Mouse (Mus musculus) hindbrain, postnatal 0 days (tissue): ENCODE data around the gene Dpysl5. TPM values are rescaled to one million over a fixed set of nuclear protein-coding genes. Genes with fewer than 3 reads are reported as not detected.

ENCODE experiments used
- ATAC-seq: fragments of 200-750 bp; cut with Nextera tagmentation; 2 replicates; pipeline ENCODE4 v1.8.0; 2017; ENCODE audit warnings: mild to moderate bottlenecking, moderate TSS enrichment, moderate library complexity
- DNase-seq: peaks from one replicate; pipeline ENCODE4 v3.0.0-alpha.2; 2015; ENCODE audit warnings: low spot score
- H3K27ac ChIP-seq: fragments of 300-500 bp; sonication (generic); 2 replicates; pipeline ENCODE4 v1.5.1; 2014; ENCODE audit warnings: mild to moderate bottlenecking
- H3K27me3 ChIP-seq: fragments of 300-500 bp; sonication (generic); 2 replicates; pipeline ENCODE4 v1.6.1; 2014; ENCODE audit warnings: low read length, mixed read lengths; ENCODE audit not compliant: insufficient read depth
- H3K36me3 ChIP-seq: fragments of 300-500 bp; sonication (generic); 2 replicates; pipeline ENCODE4 v1.6.1; 2014; ENCODE audit warnings: low read length, mixed read lengths; ENCODE audit not compliant: insufficient read depth
- H3K4me1 ChIP-seq: fragments of 300-500 bp; sonication (generic); 2 replicates; pipeline ENCODE4 v1.6.1; 2014; ENCODE audit warnings: antibody characterized with exemption, low read length, mixed read lengths; ENCODE audit not compliant: insufficient read depth
- H3K4me2 ChIP-seq: fragments of 300-500 bp; sonication (generic); 2 replicates; pipeline ENCODE4 v1.6.1; 2014; ENCODE audit warnings: low read depth, mild to moderate bottlenecking, low read length, moderate library complexity, mixed read lengths
- H3K4me3 ChIP-seq: fragments of 300-500 bp; sonication (generic); 2 replicates; pipeline ENCODE4 v1.5.1; 2014; ENCODE audit warnings: low read length
- H3K9ac ChIP-seq: fragments of 300-500 bp; sonication (generic); replicated peaks from 2 replicates; pipeline ENCODE4 v1.6.1; 2014; ENCODE audit warnings: mild to moderate bottlenecking, low read length, moderate library complexity, mixed read lengths
- H3K9me3 ChIP-seq: fragments of 300-500 bp; sonication (generic); 2 replicates; pipeline ENCODE4 v1.6.1; 2016; ENCODE audit warnings: low read length, mixed read lengths
- CTCF ChIP-seq: IDR thresholded peaks from 2 replicates; pipeline ENCODE4 v1.5.1; 2016; ENCODE audit warnings: antibody characterized with exemption, control low read depth, low read depth
- WGBS: fragments of 180-500 bp; shearing (Covaris S2); extraction: QIAGEN DNeasy Blood & Tissue Kit; methylation state at CpG from one replicate; pipeline ENCODE4 v1.1.7; 2014; 5-methylcytosine and 5-hydroxymethylcytosine counted together
- polyA plus RNA-seq: library from polyadenylated mRNA; unstranded; fragments of >200 nt; fragmentation: Nextera tagmentation; extraction: Ambion mirVana; gene quantifications from 2 replicates; pipeline ENCODE4 v1.2.1, GENCODE M21; 2015
- total RNA-seq: library from RNA; depleted of rRNA; stranded (reverse); fragments of >200 nt; gene quantifications from 2 replicates; pipeline ENCODE4 v1.2.3, GENCODE M21; 2014

The Dpysl5 gene
- total and polyA plus RNA-seq, 2 experiments from 2014 or later: 148 to 261 TPM

DNA sequence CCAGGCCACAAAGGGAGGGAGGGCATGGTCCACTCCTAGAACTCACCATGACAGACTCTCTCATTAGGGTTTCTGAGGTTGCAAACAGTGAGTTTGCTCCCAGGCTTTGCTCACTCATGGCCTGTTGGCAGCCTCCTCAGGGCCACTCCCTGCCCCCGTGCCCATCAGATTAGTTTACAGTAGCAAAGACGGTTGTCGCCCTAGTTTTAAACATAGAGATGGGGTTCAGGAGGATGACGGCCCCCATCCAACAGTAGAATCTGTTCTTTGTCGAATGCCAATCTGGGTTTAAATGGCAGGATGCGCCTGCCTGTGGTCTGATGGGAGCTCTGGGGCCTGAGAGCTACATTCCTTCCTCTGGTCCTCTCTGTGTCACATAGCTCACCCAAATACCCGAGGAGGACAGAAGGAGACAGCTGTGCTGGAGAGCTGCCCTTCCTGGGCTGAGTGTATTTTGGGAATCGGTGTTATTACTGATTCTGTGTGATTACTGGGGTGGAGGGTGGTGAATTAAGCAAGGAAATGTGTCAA lies 105.0 kb downstream of the Dpysl5 start:
- TF ChIP-seq CTCF: no peak
- Histone ChIP-seq H3K9ac (peak overlapping the region; percentile 34; the same call in 1 of the 2 replicates), H3K27ac (no peak overlapping the region), H3K4me1 (peaks cover 26% of the 10 kb centered on the region), H3K4me3 (peak overlapping the region; percentile 82), H3K9me3 (no peaks in the 10 kb centered on the region), H3K36me3 (no peaks in the 10 kb centered on the region), H3K4me2 (peak overlapping the region; percentile 87), H3K27me3 (no peaks in the 10 kb centered on the region)
- 55% methylated on average over 8 of the region's 8 CpGs for WGBS
- ATAC-seq (no peak), DNase-seq (no peak)

DNA sequence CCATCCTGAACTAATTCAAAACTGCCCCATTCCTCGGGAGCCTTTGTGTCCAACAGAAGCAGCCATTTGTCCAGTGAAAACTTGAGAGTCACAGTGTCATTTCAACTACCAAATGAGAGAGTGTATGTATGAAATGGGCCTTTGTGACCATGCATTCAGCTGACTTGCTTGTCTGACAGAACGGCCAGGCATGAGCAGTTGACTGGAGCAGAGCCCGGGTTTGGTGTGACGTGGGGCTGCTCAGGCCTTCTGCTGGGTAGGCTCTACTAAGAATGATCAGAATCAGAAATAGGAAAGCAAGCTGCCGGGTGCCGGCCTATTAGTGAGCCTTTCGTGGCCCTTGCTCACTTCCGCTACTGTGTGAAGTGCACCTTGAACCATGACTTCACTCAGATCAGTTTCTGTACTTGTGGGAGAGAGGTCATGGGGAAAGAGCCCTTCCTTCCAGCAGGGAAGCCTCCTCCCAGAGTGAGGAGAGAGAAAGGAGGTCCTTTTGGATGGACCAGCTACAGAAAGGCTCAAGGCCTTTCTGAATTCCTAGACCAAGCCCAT lies 107.5 kb downstream of the Dpysl5 start:
- no peak overlapping the region for H3K4me2 ChIP-seq
- no peak overlapping the region for H3K4me3 ChIP-seq
- H3K4me1 ChIP-seq: peaks cover 26% of the 10 kb centered on the region
- H3K9me3 ChIP-seq: no peaks in the 10 kb centered on the region
- 74% methylated on average over 8 of the region's 8 CpGs for WGBS
- no peaks in the 10 kb centered on the region for H3K36me3 ChIP-seq
- ATAC-seq: no peak
- no peaks in the 10 kb centered on the region for H3K27me3 ChIP-seq
- H3K9ac ChIP-seq: no peak overlapping the region
- peak; percentile 36 for DNase-seq
- no peak overlapping the region for H3K27ac ChIP-seq
- no peak for TF ChIP-seq CTCF

DNA sequence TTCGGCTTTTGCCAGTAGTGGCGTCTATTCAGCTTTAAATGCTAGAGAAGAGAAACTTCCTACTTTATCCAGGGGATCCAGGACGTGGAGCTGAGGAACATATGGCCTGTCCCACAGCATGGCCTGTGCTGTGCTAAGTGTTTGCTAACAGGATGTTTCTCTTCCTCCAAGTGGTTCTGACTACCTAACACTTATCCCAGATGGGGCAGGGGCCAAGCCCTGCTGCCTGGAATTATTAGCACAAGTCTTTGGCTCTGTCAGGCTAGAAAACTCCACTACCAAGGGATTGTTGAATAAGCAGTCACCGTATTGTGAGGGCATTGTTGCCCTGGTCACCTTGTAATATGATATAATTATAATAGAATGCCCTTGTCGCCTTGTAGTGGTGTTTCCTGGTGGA lies 111.3 kb downstream of the Dpysl5 start:
- no peak for TF ChIP-seq CTCF
- Histone ChIP-seq H3K36me3 (no peaks in the 10 kb centered on the region), H3K9ac (no peak overlapping the region), H3K27me3 (no peaks in the 10 kb centered on the region), H3K4me1 (peaks cover 11% of the 10 kb centered on the region; the same call in 1 of the 2 replicates), H3K9me3 (no peaks in the 10 kb centered on the region), H3K4me2 (no peak overlapping the region), H3K4me3 (no peak overlapping the region), H3K27ac (no peak overlapping the region)
- 83% methylated on average over 5 of the region's 5 CpGs for WGBS
- ATAC-seq (no peak), DNase-seq (no peak)

DNA sequence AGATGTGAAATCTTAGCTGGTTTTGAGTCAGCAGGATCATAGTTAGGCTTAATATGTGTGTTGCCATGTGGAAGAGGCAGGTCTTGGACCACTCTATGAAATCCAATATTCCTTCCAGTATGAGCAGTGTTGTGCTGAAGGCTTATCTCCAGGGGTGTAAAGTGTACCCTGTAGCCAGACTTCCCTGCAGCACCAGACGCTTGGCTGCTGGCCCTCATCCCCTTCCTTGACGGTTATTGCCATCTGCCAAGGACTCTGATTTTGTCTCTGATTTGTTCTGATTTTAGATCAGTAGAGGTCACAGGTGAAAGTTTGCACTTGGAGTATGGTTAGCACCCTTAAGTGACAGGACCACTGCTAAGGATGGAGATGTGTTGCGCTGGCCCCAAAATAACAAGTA lies 111.7 kb downstream of the Dpysl5 start:
- no peaks in the 10 kb centered on the region for H3K36me3 ChIP-seq
- no peaks in the 10 kb centered on the region for H3K27me3 ChIP-seq
- 0 out of 2 replicates have a peak, but pooled peaks have one; percentile 46 for ATAC-seq
- peaks cover 11% of the 10 kb centered on the region; the same call in 1 of the 2 replicates for H3K4me1 ChIP-seq
- 75% methylated on average over 3 of the region's 3 CpGs for WGBS
- no peak for DNase-seq
- no peak overlapping the region for H3K4me2 ChIP-seq
- H3K27ac ChIP-seq: no peak overlapping the region
- no peak overlapping the region for H3K9ac ChIP-seq
- no peaks in the 10 kb centered on the region for H3K9me3 ChIP-seq
- no peak overlapping the region for H3K4me3 ChIP-seq
- TF ChIP-seq CTCF: no peak

DNA sequence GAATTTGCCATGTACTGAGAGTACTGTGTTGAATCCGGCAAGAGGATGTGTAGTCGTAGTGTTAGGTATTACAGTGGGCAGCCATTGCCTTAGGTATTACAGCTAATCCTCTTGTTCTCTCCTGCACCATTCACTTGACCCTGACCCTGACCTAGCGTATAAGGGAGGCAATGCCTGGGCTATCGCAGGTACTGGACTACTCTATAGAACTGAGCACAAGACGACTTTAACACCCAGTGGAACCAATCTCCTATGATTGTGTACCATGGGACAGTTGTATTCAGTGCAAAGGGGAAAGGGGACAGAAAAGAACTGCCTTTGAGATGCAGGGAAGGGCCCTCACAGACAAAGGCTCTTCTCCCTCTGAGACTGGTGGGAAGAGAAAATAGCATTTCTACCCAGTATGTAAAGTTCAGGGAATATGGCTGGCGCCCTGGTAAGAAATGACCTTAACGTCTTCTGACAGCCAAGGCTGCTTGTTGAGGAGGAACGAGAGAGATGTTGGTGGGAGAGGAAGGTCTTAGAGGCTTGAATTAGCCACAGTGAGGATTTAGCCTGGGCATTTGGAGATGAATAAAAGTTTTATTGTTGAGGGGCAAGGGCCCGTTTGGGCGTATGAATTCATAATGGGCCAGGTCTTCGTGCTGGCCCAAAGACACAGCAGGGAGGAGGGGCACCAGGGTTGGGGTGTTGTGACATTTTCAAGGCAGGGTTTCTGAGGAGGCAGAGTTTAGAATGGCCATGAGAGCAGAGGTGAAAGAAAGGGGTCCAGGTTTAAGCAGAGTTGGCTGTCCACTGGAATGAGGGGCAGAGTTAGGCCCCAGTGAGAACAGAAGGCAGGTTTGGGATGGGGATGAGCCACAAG lies 113.0 kb downstream of the Dpysl5 start:
- H3K36me3 ChIP-seq: no peaks in the 10 kb centered on the region
- no peak for DNase-seq
- H3K9me3 ChIP-seq: no peaks in the 10 kb centered on the region
- H3K4me3 ChIP-seq: no peak overlapping the region
- no peak overlapping the region for H3K9ac ChIP-seq
- 54% methylated on average over 11 of the region's 11 CpGs for WGBS
- no peak overlapping the region for H3K4me2 ChIP-seq
- no peaks in the 10 kb centered on the region for H3K27me3 ChIP-seq
- peaks cover 3% of the 10 kb centered on the region; the same call in 1 of the 2 replicates for H3K4me1 ChIP-seq
- H3K27ac ChIP-seq: no peak overlapping the region
- ATAC-seq: no peak
- TF ChIP-seq CTCF: no peak

DNA sequence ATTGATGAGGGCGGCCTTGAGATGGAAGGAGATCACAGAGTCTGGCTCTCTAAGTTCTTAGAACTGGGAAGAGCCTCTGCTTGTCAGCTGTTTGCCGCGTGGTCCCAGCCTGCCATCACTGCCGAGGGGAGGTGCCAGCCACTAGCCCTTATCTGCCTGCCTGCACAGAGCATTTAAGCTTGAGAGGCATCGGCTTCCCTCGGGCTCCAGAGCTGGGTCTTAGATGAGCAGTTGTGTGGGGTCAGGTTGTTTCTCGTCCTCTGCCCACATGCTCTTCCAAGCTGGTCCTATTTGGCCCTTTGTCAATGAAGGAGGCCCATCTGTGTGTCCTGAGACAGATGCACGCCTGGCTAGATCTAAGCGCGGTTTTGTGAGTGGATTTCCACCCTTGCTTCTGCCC lies 113.8 kb downstream of the Dpysl5 start:
- ATAC-seq: 0 out of 2 replicates have a peak, but pooled peaks have one; percentile 24
- H3K9me3 ChIP-seq: no peaks in the 10 kb centered on the region
- no peak for TF ChIP-seq CTCF
- H3K27ac ChIP-seq: peak overlapping the region; percentile 11; the same call in 1 of the 2 replicates
- H3K36me3 ChIP-seq: no peaks in the 10 kb centered on the region
- H3K9ac ChIP-seq: no peak overlapping the region
- peak; percentile 30 for DNase-seq
- 56% methylated on average over 10 of the region's 10 CpGs for WGBS
- H3K4me2 ChIP-seq: no peak overlapping the region
- no peaks in the 10 kb centered on the region for H3K27me3 ChIP-seq
- H3K4me3 ChIP-seq: no peak overlapping the region
- H3K4me1 ChIP-seq: peaks cover 3% of the 10 kb centered on the region; the same call in 1 of the 2 replicates
